Mouse (Mus musculus): ENCODE results near the gene Rraga. TPM values are rescaled to one million over a fixed set of nuclear protein-coding genes. Genes with fewer than 3 reads are reported as not detected.

Rraga gene
- total and polyA plus RNA-seq, 3 experiments, result 13.6 to 96.2 (median 38.3) TPM

GRCm38 (mm10) chr4:86611524-86612288 lies 36.2 kb downstream of the Rraga start, which contains the start of gene Haus6 (continued):
- TF ChIP-seq USF2 (conservative IDR thresholded peaks at IDR 0.05; ENCODE audit: low read depth, low read length), result no peak
- TF ChIP-seq ETS1 (conservative IDR thresholded peaks at IDR 0.05; ENCODE audit: low read depth, low read length), result no peak
- no peak for TF ChIP-seq UBTF (IDR thresholded peaks at IDR 0.05; ENCODE audit: low read depth, low read length)
- TF ChIP-seq JUN (IDR thresholded peaks at IDR 0.05; ENCODE audit: insufficient read depth, low read depth, low read length), result 0 out of 2 replicates have a peak, but pooled peaks have one; percentile 2
- no peak for TF ChIP-seq CHD1 (IDR thresholded peaks at IDR 0.05; ENCODE audit: low read depth, low read length)
- TF ChIP-seq ELF1 (IDR thresholded peaks at IDR 0.05; ENCODE audit: low read depth, low read length), result peak; percentile 100
- TF ChIP-seq ZKSCAN1 (IDR thresholded peaks at IDR 0.05; ENCODE audit: borderline replicate concordance, low read depth, low read length), result no peak
- TF ChIP-seq TCF12 (IDR thresholded peaks at IDR 0.05; ENCODE audit: low read depth, low read length), result peak; percentile 90
- peak; percentile 99 for TF ChIP-seq HCFC1 (IDR thresholded peaks at IDR 0.05; ENCODE audit: low read depth, low read length)
- TF ChIP-seq RCOR1 (conservative IDR thresholded peaks at IDR 0.05; ENCODE audit: low read depth, low read length), result peak; percentile 65; the same call in 1 of the 2 replicates
- TF ChIP-seq NRF1 (IDR thresholded peaks at IDR 0.05; ENCODE audit: low read depth, low read length), result peak; percentile 97
- TF ChIP-seq SMC3 (IDR thresholded peaks at IDR 0.05; ENCODE audit: low read depth, low read length), result no peak
- TF ChIP-seq ZNF384 (IDR thresholded peaks at IDR 0.05; ENCODE audit: low read depth, low read length), result no peak
- TF ChIP-seq RAD21 (IDR thresholded peaks at IDR 0.05; ENCODE audit: low read depth, low read length), result no peak
- TF ChIP-seq E2F4 (IDR thresholded peaks at IDR 0.05; ENCODE audit: insufficient replicate concordance, low read depth, low read length), result peak; percentile 95; the same call in 1 of the 2 replicates
- peak; percentile 90 for TF ChIP-seq POLR2A (IDR thresholded peaks at IDR 0.05; ENCODE audit: low read depth, low read length)

GRCm38 (mm10) chr4:86612289-86612620 lies 36.8 kb downstream of the Rraga start:
- TF ChIP-seq USF1 (IDR thresholded peaks at IDR 0.05; ENCODE audit: low read depth, low read length) (no peak), NRF1 (IDR thresholded peaks at IDR 0.05; ENCODE audit: low read depth, low read length) (no peak), PAX5 (IDR thresholded peaks at IDR 0.05; ENCODE audit: low read length) (no peak), POLR2AphosphoS2 (IDR thresholded peaks at IDR 0.05; ENCODE audit: low read depth, low read length) (peak; percentile 66; the same call in 1 of the 2 replicates), MAFK (IDR thresholded peaks at IDR 0.05; ENCODE audit: insufficient replicate concordance, low read length) (no peak), E2F4 (IDR thresholded peaks at IDR 0.05; ENCODE audit: insufficient replicate concordance, low read depth, low read length) (no peak), EP300 (IDR thresholded peaks at IDR 0.05; ENCODE audit: low read length) (peak; percentile 37; the same call in 1 of the 2 replicates), MAX (IDR thresholded peaks at IDR 0.05; ENCODE audit: low read length) (no peak; the same call in 1 of the 2 replicates), MYC (IDR thresholded peaks at IDR 0.05; ENCODE audit: low read depth, low read length) (no peak; the same call in 1 of the 2 replicates), RCOR1 (conservative IDR thresholded peaks at IDR 0.05; ENCODE audit: low read depth, low read length) (no peak; the same call in 1 of the 2 replicates), ZC3H11A (IDR thresholded peaks at IDR 0.05; ENCODE audit: low read depth, low read length) (no peak), BHLHE40 (IDR thresholded peaks at IDR 0.05; ENCODE audit: low read depth, low read length) (0 out of 2 replicates have a peak, but pooled peaks have one; percentile 1), RAD21 (IDR thresholded peaks at IDR 0.05; ENCODE audit: low read depth, low read length) (no peak), KAT2A (IDR thresholded peaks at IDR 0.05; ENCODE audit: insufficient replicate concordance, low read length) (no peak), ZMIZ1 (IDR thresholded peaks at IDR 0.05; ENCODE audit: low read depth, low read length) (no peak), HCFC1 (IDR thresholded peaks at IDR 0.05; ENCODE audit: low read depth, low read length) (no peak), ZNF384 (IDR thresholded peaks at IDR 0.05; ENCODE audit: low read depth, low read length) (no peak), NELFE (IDR thresholded peaks at IDR 0.05; ENCODE audit: low read depth, low read length) (no peak; the same call in 1 of the 2 replicates), MEF2A (IDR thresholded peaks at IDR 0.05; ENCODE audit: borderline replicate concordance, low read depth, low read length) (0 out of 2 replicates have a peak, but pooled peaks have one; percentile 7), JUND (conservative IDR thresholded peaks at IDR 0.05; ENCODE audit: low read depth, low read length) (peak; percentile 35; the same call in 1 of the 2 replicates), SMC3 (IDR thresholded peaks at IDR 0.05; ENCODE audit: low read depth, low read length) (peak; percentile 5), IRF4 (IDR thresholded peaks at IDR 0.05; ENCODE audit: low read depth, low read length) (no peak), USF2 (conservative IDR thresholded peaks at IDR 0.05; ENCODE audit: low read depth, low read length) (no peak)
- peak overlapping the region; percentile 93 for H3K9ac ChIP-seq (ENCODE audit: insufficient read depth, low read depth)
- dilution Hi-C loops (cut with MboI; ENCODE audit: extremely low pct_ligation_motif_present, extremely low pct_unique_long_range_greater_than_20kb, low sequenced_read_pairs), result no loop called here
- peak overlapping the region; percentile 77 for H3K4me2 ChIP-seq (ENCODE audit: insufficient read depth, low read depth, poor library complexity, severe bottlenecking)
- no peaks in the 10 kb centered on the region for H3K9me3 ChIP-seq (replicated peaks; ENCODE audit: low read length)
- H3K4me1 ChIP-seq (ENCODE audit: control insufficient read depth in 1 of 2, insufficient read depth in 2 of 2), result peaks cover 3 to 25% of the 10 kb centered on the region in 2 experiments; a peak in 3 of 4 replicates
- H3K4me3 ChIP-seq (replicated peaks in 1 of 3; ENCODE audit: low read depth in 2 of 3, low read length in 2 of 3, poor library complexity in 1 of 3), result peak overlapping the region; percentile 69 to 99 (median 83)
- H3K79me2 ChIP-seq (replicated peaks; ENCODE audit: control insufficient read depth, extremely low read depth, insufficient read depth, poor library complexity, severe bottlenecking), result peaks cover 41% of the 10 kb centered on the region
- in situ Hi-C loops (cut with MboI; ENCODE audit: low pct_ligation_motif_present, low pct_unique_long_range_greater_than_20kb, low sequenced_read_pairs), result no loop called here
- peak overlapping the region; percentile 63; the same call in 1 of the 2 replicates for H3K27ac ChIP-seq (ENCODE audit: insufficient read depth, low read depth)
- H3K36me3 ChIP-seq (replicated peaks in 1 of 2; ENCODE audit: control insufficient read depth in 1 of 2, insufficient read depth in 1 of 2, low read length in 1 of 2), result peaks cover 0 to 13% of the 10 kb centered on the region in 2 experiments
- no peak for DNase-seq (ENCODE audit: extremely low read depth)
- H3K27me3 ChIP-seq (replicated peaks), result no peaks in the 10 kb centered on the region

Data from CH12.LX (cell line).